Mouse (Mus musculus): Measurements from ENCODE around the gene Brms1. TPM values are rescaled to one million over a fixed set of nuclear protein-coding genes. Genes with fewer than 3 reads are reported as not detected.

Brms1 gene
- polyA plus RNA-seq, 1 experiment from 2014 or later: 56.0 TPM

GRCm38 (mm10) chr19:5069978-5070377, 28.8 kb downstream of the Brms1 start:
- H3K27ac ChIP-seq: no peak overlapping the region
- no peak overlapping the region for H3K4me3 ChIP-seq
- H3K9ac ChIP-seq: no peak overlapping the region
- no peak for ATAC-seq
- H3K9me3 ChIP-seq (replicated peaks): no peaks in the 10 kb centered on the region
- no peaks in the 10 kb centered on the region for H3K36me3 ChIP-seq (ENCODE audit: poor library complexity, severe bottlenecking)
- WGBS: 89% methylated on average over 7 of the region's 7 CpGs
- 0 out of 2 replicates have a peak overlapping the region, but pooled peaks have one; percentile 69 for H3K4me2 ChIP-seq
- H3K4me1 ChIP-seq: peaks cover 48% of the 10 kb centered on the region
- H3K27me3 ChIP-seq: peaks cover 50% of the 10 kb centered on the region

- peak overlapping the region; percentile 62 for H3K9ac ChIP-seq
- peaks cover 48% of the 10 kb centered on the region for H3K4me1 ChIP-seq
- peaks cover 48% of the 10 kb centered on the region for H3K27me3 ChIP-seq
- H3K4me2 ChIP-seq: peak overlapping the region; percentile 64
- H3K27ac ChIP-seq: peak overlapping the region; percentile 52
- 5% methylated on average over 11 of the region's 11 CpGs for WGBS
- H3K4me3 ChIP-seq: peak overlapping the region; percentile 39
- ATAC-seq: no peak
- H3K36me3 ChIP-seq (ENCODE audit: poor library complexity, severe bottlenecking): no peaks in the 10 kb centered on the region
- no peaks in the 10 kb centered on the region for H3K9me3 ChIP-seq (replicated peaks)
Observed at GRCm38 (mm10) chr19:5071077-5071476, 29.9 kb downstream of the Brms1 start.

- Histone ChIP-seq H3K9ac (peak overlapping the region; percentile 62), H3K27ac (peak overlapping the region; percentile 52), H3K4me3 (peak overlapping the region; percentile 39), H3K4me2 (peak overlapping the region; percentile 64), H3K9me3 (replicated peaks) (no peaks in the 10 kb centered on the region), H3K36me3 (ENCODE audit: poor library complexity, severe bottlenecking) (no peaks in the 10 kb centered on the region), H3K4me1 (peaks cover 48% of the 10 kb centered on the region), H3K27me3 (peaks cover 45% of the 10 kb centered on the region)
- WGBS: under 1% methylated on average over 40 of the region's 40 CpGs
- ATAC-seq: peak; percentile 85
Observed at GRCm38 (mm10) chr19:5071545-5072369, 30.6 kb downstream of the Brms1 start.

GRCm38 (mm10) chr19:5072389-5073019, 31.4 kb downstream of the Brms1 start:
- peak overlapping the region; percentile 64 for H3K4me2 ChIP-seq
- WGBS: 2% methylated on average over 20 of the region's 20 CpGs
- peak overlapping the region; percentile 39 for H3K4me3 ChIP-seq
- H3K4me1 ChIP-seq: peaks cover 42% of the 10 kb centered on the region
- ATAC-seq: peak; percentile 5; the same call in 1 of the 2 replicates
- peak overlapping the region; percentile 62; the same call in 1 of the 2 replicates for H3K9ac ChIP-seq
- peaks cover 38% of the 10 kb centered on the region for H3K27me3 ChIP-seq
- H3K36me3 ChIP-seq (ENCODE audit: poor library complexity, severe bottlenecking): no peaks in the 10 kb centered on the region
- H3K9me3 ChIP-seq (replicated peaks): no peaks in the 10 kb centered on the region
- H3K27ac ChIP-seq: no peak overlapping the region

- WGBS: 2% methylated on average over 15 of the region's 15 CpGs
- H3K9me3 ChIP-seq (replicated peaks): no peaks in the 10 kb centered on the region
- peaks cover 37% of the 10 kb centered on the region for H3K4me1 ChIP-seq
- ATAC-seq: peak; percentile 31; the same call in 1 of the 2 replicates
- 0 out of 2 replicates have a peak overlapping the region, but pooled peaks have one; percentile 6 for H3K9ac ChIP-seq
- peaks cover 38% of the 10 kb centered on the region for H3K27me3 ChIP-seq
- peak overlapping the region; percentile 39 for H3K4me3 ChIP-seq
- peak overlapping the region; percentile 64 for H3K4me2 ChIP-seq
- no peaks in the 10 kb centered on the region for H3K36me3 ChIP-seq (ENCODE audit: poor library complexity, severe bottlenecking)
- H3K27ac ChIP-seq: no peak overlapping the region
Observed at GRCm38 (mm10) chr19:5073028-5073427, 31.9 kb downstream of the Brms1 start.

GRCm38 (mm10) chr19:5073518-5073917, 32.4 kb downstream of the Brms1 start:
- H3K4me1 ChIP-seq: peaks cover 32% of the 10 kb centered on the region
- H3K27me3 ChIP-seq: peaks cover 33% of the 10 kb centered on the region
- 46% methylated on average over 5 of the region's 5 CpGs for WGBS
- no peak for ATAC-seq
- H3K9ac ChIP-seq: no peak overlapping the region
- H3K4me2 ChIP-seq: no peak overlapping the region
- no peaks in the 10 kb centered on the region for H3K9me3 ChIP-seq (replicated peaks)
- no peaks in the 10 kb centered on the region for H3K36me3 ChIP-seq (ENCODE audit: poor library complexity, severe bottlenecking)
- H3K4me3 ChIP-seq: no peak overlapping the region
- H3K27ac ChIP-seq: no peak overlapping the region

- Histone ChIP-seq H3K9me3 (replicated peaks) (no peaks in the 10 kb centered on the region), H3K27me3 (peaks cover 57% of the 10 kb centered on the region), H3K27ac (no peak overlapping the region), H3K4me2 (no peak overlapping the region), H3K4me1 (no peaks in the 10 kb centered on the region), H3K9ac (no peak overlapping the region), H3K36me3 (ENCODE audit: poor library complexity, severe bottlenecking) (no peaks in the 10 kb centered on the region), H3K4me3 (no peak overlapping the region)
- 92% methylated on average over 1 of the region's 1 CpGs for WGBS
- ATAC-seq: no peak
Observed at GRCm38 (mm10) chr19:5079279-5079678, 38.1 kb downstream of the Brms1 start.

GRCm38 (mm10) chr19:5082005-5082404, 40.9 kb downstream of the Brms1 start:
- no peak overlapping the region for H3K9ac ChIP-seq
- no peaks in the 10 kb centered on the region for H3K36me3 ChIP-seq (ENCODE audit: poor library complexity, severe bottlenecking)
- H3K27me3 ChIP-seq: peaks cover 71% of the 10 kb centered on the region
- no peak overlapping the region for H3K27ac ChIP-seq
- peaks cover 11% of the 10 kb centered on the region; the same call in 1 of the 2 replicates for H3K4me1 ChIP-seq
- WGBS: 71% methylated on average over 18 of the region's 18 CpGs
- H3K9me3 ChIP-seq (replicated peaks): no peaks in the 10 kb centered on the region
- H3K4me3 ChIP-seq: no peak overlapping the region
- no peak overlapping the region for H3K4me2 ChIP-seq
- ATAC-seq: no peak

- no peak for ATAC-seq
- Histone ChIP-seq H3K36me3 (ENCODE audit: poor library complexity, severe bottlenecking) (no peaks in the 10 kb centered on the region), H3K4me3 (no peak overlapping the region), H3K27me3 (peaks cover 71% of the 10 kb centered on the region), H3K27ac (no peak overlapping the region), H3K9me3 (replicated peaks) (no peaks in the 10 kb centered on the region), H3K4me2 (no peak overlapping the region), H3K4me1 (peaks cover 16% of the 10 kb centered on the region), H3K9ac (no peak overlapping the region)
- 67% methylated on average over 24 of the region's 24 CpGs for WGBS
Observed at GRCm38 (mm10) chr19:5082596-5082995, 41.4 kb downstream of the Brms1 start.

GRCm38 (mm10) chr19:5083961-5084833, 43.0 kb downstream of the Brms1 start:
- WGBS: 82% methylated on average over 3 of the region's 3 CpGs
- Histone ChIP-seq H3K4me1 (peaks cover 23% of the 10 kb centered on the region), H3K9me3 (replicated peaks) (no peaks in the 10 kb centered on the region), H3K9ac (no peak overlapping the region), H3K36me3 (ENCODE audit: poor library complexity, severe bottlenecking) (no peaks in the 10 kb centered on the region), H3K4me2 (peak overlapping the region; percentile 85), H3K27me3 (peaks cover 71% of the 10 kb centered on the region), H3K27ac (no peak overlapping the region), H3K4me3 (peak overlapping the region; percentile 52)
- no peak for ATAC-seq

GRCm38 (mm10) chr19:5084834-5085144, 43.6 kb downstream of the Brms1 start:
- H3K36me3 ChIP-seq (ENCODE audit: poor library complexity, severe bottlenecking): no peaks in the 10 kb centered on the region
- peak overlapping the region; percentile 52 for H3K4me3 ChIP-seq
- H3K9ac ChIP-seq: peak overlapping the region; percentile 73
- no peak overlapping the region for H3K27ac ChIP-seq
- ATAC-seq: no peak
- no peaks in the 10 kb centered on the region for H3K9me3 ChIP-seq (replicated peaks)
- H3K27me3 ChIP-seq: peaks cover 68% of the 10 kb centered on the region
- peaks cover 28% of the 10 kb centered on the region for H3K4me1 ChIP-seq
- 9% methylated on average over 15 of the region's 15 CpGs for WGBS
- H3K4me2 ChIP-seq: peak overlapping the region; percentile 85

All from forebrain, embryonic 13.5 days (tissue).